Mouse (Mus musculus) right cerebral cortex, postnatal 4 days (tissue): ENCODE measurements around the gene Zfp92.
A peak's percentile ranks its signal among the peaks of the same experiment; 100 is the strongest.
"Not testable (repeated sequence)": the region's sequence is repeated elsewhere in the genome, so short reads cannot be mapped to it uniquely, and the experiment has no call there.

ENCODE experiments used
- DNase-seq: peaks from one replicate; pipeline ENCODE4 v3.0.0-alpha.2; 2022

Gene Zfp92

DNA sequence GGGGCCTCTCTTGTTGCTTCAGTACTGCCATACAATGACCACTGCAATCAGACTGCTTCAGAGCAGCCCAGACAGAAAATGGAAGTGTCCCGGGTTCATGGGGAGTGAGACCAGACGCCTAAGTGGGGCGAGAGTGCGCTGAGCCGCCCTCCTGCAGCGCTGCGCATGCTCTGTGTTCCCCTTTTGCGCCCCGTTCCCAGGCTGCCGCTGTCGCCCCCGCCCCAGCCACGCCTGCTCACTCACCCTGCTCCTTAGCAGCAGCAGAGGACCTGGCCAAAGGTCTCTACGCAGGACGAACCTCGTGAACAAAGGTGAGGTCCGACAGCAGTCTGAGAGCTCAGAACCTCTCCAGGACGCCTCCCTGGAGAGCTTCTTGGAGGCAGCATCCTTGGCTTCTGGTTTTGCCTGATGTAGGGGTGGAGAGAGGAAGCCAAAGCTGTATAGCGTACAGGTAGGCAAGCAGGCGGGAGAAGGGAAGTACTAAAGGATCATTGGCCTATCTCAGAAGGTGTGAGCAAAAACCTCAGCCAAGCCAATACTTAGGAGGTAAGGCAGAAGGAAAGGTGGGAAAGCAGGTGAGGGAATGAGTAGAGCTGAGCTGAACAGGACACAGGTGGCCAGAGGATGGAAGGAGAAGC lies at the start of gene Zfp92:
TSS of gene Zfp92 (plus strand) at position 217 of the 638 bp plus-strand sequence.
- peak; percentile 13 for DNase-seq

DNA sequence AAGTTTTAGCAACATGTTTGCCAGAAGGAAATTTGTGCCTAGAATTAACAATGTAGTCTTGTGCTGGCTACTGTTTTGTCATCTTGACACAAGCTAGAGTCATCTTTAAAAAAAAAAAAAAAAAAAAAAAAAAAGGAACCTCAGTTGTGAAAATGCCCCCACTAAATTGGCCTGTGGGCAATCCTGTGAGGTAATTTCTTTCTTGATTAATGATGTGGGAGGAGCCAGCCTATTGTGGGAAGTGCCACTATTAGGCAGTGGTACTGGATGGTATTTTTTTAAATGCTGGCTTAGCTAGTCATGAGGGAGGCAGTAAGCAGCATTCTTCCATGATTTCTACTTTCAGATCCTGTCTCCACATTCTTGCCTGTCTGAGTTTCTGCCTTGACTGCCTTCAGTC lies 47.6 kb upstream of the Zfp92 start:
- no peak for DNase-seq

GRCm38 (mm10) chrX:73384419-73384818 lies 26.5 kb upstream of the Zfp92 start:
- DNase-seq: no peak

DNA sequence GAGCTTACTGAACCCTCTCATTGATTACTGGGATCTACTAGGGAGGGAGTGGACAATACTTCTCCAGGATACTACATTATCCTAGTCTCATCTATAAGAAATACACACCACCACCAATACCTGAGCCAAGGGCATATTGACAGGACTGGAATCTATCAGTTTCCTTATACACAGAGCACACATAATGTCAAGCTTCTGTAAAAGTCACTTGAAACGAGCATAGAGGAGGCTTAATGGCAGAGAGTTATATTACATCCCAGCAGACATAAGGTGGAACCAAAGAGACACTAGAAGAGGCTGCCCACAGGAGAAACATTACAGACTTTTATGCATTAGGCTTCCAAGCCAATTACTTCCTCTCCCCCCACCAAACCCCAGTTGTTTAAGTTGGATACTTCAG lies 26.0 kb upstream of the Zfp92 start:
- DNase-seq: no peak

GRCm38 (mm10) chrX:73391481-73391880 lies 19.4 kb upstream of the Zfp92 start:
- DNase-seq: no peak

DNA sequence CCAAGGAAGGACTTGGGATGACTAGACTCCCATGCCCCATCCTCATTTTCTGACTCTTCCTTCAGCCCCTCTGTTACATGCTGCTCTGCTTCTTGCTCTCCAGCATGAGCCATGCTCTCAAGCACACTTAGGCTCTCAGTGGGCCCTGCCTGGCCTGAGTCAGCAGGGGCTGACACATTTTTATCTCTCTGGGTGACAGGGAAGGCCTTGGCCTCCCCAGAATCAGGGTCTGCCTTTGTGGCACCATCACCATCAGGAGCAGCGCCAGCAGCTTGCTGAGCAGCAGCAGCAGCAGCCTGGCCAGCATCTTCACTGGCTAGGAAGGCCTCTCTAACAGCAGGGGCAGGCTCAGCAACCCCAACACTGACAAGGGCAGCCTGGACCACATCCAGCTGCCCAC lies 14.4 kb upstream of the Zfp92 start:
- no peak for DNase-seq

DNA sequence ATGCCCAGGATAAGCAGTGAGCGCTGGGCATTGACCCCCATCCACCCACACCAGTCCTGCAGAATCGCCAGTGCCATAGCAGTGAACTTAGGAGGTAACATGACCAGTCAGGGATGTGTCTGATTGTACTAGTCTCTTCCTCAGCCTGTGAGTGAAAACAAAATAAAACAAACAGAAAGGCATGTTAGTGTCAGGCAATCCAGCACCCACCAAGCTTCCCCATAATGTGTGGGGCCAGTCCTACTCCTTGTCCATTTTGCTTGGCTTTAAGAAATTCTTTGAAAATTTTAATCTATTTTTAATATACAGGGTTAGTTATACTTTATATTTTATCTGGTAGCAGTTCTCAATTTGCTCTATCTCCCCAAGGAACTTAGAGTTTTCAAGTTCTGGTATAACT lies 12.3 kb upstream of the Zfp92 start, which contains the start of gene Gm18336:
TSS of gene Gm18336 (minus strand) at position 101 of the 400 bp plus-strand sequence.
- not testable (repeated sequence) for DNase-seq

- DNase-seq: no peak
Measured at GRCm38 (mm10) chrX:73400951-73401350, 9.9 kb upstream of the Zfp92 start.

DNA sequence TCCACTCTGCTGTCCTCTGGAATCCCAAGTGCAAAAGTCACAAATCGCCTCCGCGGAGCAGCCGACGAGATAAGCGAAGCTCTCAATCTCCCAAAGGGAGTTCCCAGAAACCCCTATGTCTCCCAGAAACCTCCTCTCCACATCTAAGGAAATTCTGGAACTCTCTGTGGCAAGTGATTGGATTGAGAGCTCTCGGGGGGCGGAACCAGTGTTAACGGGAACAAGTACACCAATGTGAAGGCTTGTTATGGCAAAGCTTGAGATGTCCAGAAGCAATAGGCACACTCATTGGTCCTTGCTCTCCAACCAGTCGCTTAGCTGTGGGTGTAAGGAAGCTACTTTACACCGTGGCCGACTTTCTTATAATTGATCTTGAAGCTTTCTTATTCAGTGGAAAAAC lies 9.3 kb upstream of the Zfp92 start:
- DNase-seq: no peak

GRCm38 (mm10) chrX:73412767-73413166 lies 1.9 kb downstream of the Zfp92 start:
- peak; percentile 12 for DNase-seq

- no peak for DNase-seq
Measured at GRCm38 (mm10) chrX:73430036-73430435, 19.1 kb downstream of the Zfp92 start.

DNA sequence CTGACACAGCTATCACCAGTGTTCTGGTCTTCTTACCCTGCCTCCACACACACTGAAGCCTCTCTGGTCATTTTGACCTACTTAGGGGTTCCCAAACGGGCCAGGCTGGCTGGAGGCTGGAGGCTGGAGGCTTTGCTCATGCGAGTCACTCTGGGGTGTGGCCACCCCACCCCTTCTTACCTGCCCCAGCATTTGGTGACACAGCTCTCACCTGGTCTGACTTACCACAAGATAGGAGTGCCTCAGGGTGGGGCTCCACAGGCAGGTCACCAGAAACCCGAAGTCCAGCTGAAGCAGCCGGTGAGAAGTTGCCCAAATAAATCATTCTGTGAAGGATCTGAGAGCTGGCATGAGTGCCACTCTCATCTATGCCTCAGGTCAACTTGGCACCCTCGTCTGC lies 22.0 kb downstream of the Zfp92 start:
- no peak for DNase-seq

GRCm38 (mm10) chrX:73435252-73435651 lies 24.4 kb downstream of the Zfp92 start, which contains the start of gene Trex2:
TSS of gene Trex2 (minus strand) at chrX:73435344.
- DNase-seq: no peak

- no peak for DNase-seq
Measured at GRCm38 (mm10) chrX:73441428-73441827, 30.5 kb downstream of the Zfp92 start.

DNA sequence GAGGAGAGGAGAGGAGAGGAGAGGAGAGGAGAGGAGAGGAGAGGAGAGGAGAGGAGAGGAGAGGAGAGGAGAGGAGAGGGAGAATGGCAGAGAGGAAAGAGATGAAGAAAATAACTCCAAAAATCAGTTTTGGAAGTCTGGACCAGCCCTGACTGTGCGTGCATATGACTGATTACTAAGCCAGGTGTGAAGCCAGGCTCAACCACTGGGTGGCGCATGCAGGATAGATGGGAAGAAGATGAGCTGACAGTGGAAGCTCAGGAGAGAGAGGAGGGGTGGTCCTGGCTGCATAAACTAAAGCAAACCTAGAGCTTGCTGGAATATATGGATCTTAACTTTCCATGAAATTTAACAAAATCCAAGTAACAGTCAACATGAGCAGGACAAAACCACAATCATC lies 41.1 kb downstream of the Zfp92 start:
- DNase-seq: peak; percentile 78

GRCm38 (mm10) chrX:73458877-73459392 lies 48.0 kb downstream of the Zfp92 start, which contains the start of gene Haus7:
TSS of gene Haus7 (minus strand) at chrX:73459044.
- DNase-seq: peak; percentile 84

DNA sequence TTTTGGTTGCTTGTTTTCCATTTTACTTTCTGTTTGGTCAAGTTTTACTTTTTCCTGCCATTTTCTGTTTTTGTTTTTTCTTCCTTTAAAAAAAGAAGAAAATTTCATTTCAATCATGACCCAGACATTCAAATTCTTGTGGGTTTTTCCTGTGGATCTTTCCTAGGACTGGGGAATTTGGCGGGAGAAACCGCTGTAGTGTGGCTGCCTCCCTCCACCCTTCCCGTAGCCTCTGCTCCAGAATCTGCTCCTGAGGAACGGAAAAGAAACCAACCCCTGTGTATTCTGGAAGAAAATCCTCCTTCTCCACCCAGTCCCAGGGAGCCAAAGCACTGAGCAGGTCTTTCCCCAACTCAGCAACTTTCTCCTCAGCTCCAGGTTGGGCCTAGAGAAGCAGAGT lies 49.9 kb downstream of the Zfp92 start:
- DNase-seq: no peak

DNA sequence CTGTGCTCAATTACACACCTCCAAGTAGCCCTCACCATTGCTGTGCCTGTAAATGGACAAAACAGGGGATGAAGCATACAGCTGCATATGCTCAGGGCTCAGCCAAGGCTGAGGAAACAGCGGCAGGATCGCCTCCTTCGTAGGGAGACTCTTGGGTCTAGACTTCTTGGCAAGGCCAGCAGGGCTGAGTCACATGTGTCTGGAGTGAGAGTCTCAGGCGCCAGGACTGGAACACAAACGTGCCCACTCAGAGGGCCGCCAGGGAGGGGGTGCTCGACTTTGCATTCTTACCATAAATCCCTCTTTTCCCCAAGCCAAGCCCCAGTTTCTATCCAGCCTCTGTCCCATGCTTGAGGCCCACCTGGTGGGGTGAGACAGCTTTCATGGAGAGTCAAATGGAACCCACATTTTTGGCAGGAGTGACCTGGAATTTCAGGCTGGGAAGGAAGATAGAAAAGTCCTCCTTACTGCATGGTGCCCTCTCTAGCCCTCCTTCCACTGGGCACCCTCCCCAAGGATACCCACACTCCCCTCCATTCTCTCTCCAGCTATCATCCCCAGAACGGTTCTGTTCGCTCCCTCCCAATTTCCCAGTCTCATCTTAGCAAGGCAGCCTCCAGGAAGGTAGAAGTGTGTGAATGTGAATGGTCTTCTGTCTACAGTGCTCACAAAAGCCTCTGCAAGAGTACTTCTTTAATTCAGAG lies 54.7 kb downstream of the Zfp92 start:
- no peak for DNase-seq

DNA sequence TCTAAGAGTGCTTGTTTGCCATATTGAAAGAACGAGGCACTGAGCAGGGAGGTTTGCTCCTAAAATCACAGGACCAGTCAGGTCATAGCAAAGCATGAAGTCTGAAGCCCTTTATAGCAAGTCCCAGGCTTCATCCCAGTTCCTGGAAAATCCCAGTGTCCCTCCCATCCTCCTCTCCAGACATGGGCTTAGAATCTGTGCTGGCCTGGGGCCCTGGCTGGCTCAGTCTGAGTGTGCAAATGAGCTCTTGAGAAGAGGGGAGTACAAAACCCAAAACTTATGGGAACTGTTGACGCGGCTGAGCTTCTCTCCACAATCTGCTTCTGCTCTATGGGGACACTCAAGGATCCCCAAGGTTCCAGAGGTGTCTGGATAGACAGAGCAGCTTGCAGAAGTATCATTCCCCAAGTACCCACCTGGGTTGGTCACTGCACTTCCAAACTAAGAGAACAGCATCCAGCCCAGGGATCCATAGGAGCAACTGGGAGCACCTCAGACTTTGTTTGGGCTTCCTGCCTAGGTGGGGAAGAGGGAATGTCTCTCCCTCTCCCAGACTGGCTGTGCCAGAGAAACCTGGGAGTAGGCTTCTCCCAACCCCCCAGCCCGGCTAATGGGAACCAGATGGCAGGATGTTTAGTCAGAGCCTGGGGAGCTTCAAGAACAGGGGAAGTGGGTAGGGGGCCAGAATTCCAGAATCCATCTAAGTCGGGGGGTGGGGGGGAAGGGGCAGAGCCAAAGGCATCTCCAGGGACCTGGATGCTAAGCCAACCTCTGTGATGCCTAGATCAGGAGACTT lies 56.7 kb downstream of the Zfp92 start:
- peak; percentile 13 for DNase-seq

- no peak for DNase-seq
Measured at GRCm38 (mm10) chrX:73468330-73468729, 57.4 kb downstream of the Zfp92 start.

- DNase-seq: no peak
Measured at GRCm38 (mm10) chrX:73468752-73469151, 57.9 kb downstream of the Zfp92 start.

GRCm38 (mm10) chrX:73471764-73472163 lies 60.9 kb downstream of the Zfp92 start:
- no peak for DNase-seq
